Mouse (Mus musculus) inflammation-experienced regulatory T-cells, adult 6 months (primary cell): ENCODE results near the gene Adap1. TPM values are rescaled to one million over a fixed set of nuclear protein-coding genes. Genes with fewer than 3 reads are reported as not detected.
"Not testable (repeated sequence)": the region's sequence is repeated elsewhere in the genome, so short reads cannot be mapped to it uniquely, and the experiment has no call there.

ENCODE experiments used
- ATAC-seq: one replicate; pipeline ENCODE4 v1.8.0; 2017
- polyA plus RNA-seq, 3 experiments: library from polyadenylated mRNA; unstranded; fragments of 100-300 nt; shearing (Covaris generic); gene quantifications; one replicate each; pipeline ENCODE4 v1.2.1; 2017

Gene Adap1
- polyA plus RNA-seq, 3 experiments from 2014 or later, result 3.0 to 13.5 (median 3.7) TPM

GRCm38 (mm10) chr5:139349713-139350112 is 24.3 kb upstream of the Adap1 start:
- ATAC-seq, result no peak

- no peak for ATAC-seq
Measured at GRCm38 (mm10) chr5:139347225-139347624, 21.8 kb upstream of the Adap1 start.

GRCm38 (mm10) chr5:139345364-139345714 is 19.9 kb upstream of the Adap1 start:
- ATAC-seq, result peak; percentile 8

- ATAC-seq, result peak; percentile 95
Measured at GRCm38 (mm10) chr5:139344687-139345363, 19.4 kb upstream of the Adap1 start.

GRCm38 (mm10) chr5:139344021-139344686 is 18.7 kb upstream of the Adap1 start:
- ATAC-seq, result peak; percentile 61

- ATAC-seq, result no peak
Measured at GRCm38 (mm10) chr5:139338891-139339290, 13.5 kb upstream of the Adap1 start.

- ATAC-seq, result no peak
Measured at GRCm38 (mm10) chr5:139338403-139338802, 13.0 kb upstream of the Adap1 start.

GRCm38 (mm10) chr5:139337826-139338370 is 12.5 kb upstream of the Adap1 start:
- no peak for ATAC-seq

GRCm38 (mm10) chr5:139335634-139336033 is 10.2 kb upstream of the Adap1 start:
- no peak for ATAC-seq

- not testable (repeated sequence) for ATAC-seq
Measured at GRCm38 (mm10) chr5:139334394-139334793, 9.0 kb upstream of the Adap1 start.

- ATAC-seq, result no peak
Measured at GRCm38 (mm10) chr5:139333301-139334013, 8.0 kb upstream of the Adap1 start.

GRCm38 (mm10) chr5:139332590-139333272 is 7.3 kb upstream of the Adap1 start:
- no peak for ATAC-seq

GRCm38 (mm10) chr5:139331742-139332141 is 6.3 kb upstream of the Adap1 start:
- no peak for ATAC-seq

- no peak for ATAC-seq
Measured at GRCm38 (mm10) chr5:139330766-139331165, 5.3 kb upstream of the Adap1 start.

- ATAC-seq, result no peak
Measured at GRCm38 (mm10) chr5:139327634-139328020, 2.2 kb upstream of the Adap1 start.

- no peak for ATAC-seq
Measured at GRCm38 (mm10) chr5:139326986-139327633, 1.7 kb upstream of the Adap1 start.

GRCm38 (mm10) chr5:139326111-139326696 is 782 bp upstream of the Adap1 start:
- ATAC-seq, result no peak

GRCm38 (mm10) chr5:139324691-139325394 is 579 bp downstream of the Adap1 start:
- peak; percentile 67 for ATAC-seq

- no peak for ATAC-seq
Measured at GRCm38 (mm10) chr5:139324045-139324491, 1.4 kb downstream of the Adap1 start.

- no peak for ATAC-seq
Measured at GRCm38 (mm10) chr5:139323260-139323924, 2.0 kb downstream of the Adap1 start.

GRCm38 (mm10) chr5:139321331-139321730 is 4.1 kb downstream of the Adap1 start:
- no peak for ATAC-seq
